Mouse (Mus musculus) right cerebral cortex, postnatal 4 days (tissue): ENCODE results near the gene Syt1.

Experiments used
- DNase-seq: peaks from one replicate; pipeline ENCODE4 v3.0.0-alpha.2; 2022

Gene Syt1

GRCm38 (mm10) chr10:108743759-108744158, 267.0 kb downstream of the Syt1 start:
- no peak for DNase-seq

- no peak for DNase-seq
These were observed 276.8 kb downstream of the Syt1 start for GRCm38 (mm10) chr10:108733982-108734381.

- DNase-seq: no peak
These were observed 281.8 kb downstream of the Syt1 start for GRCm38 (mm10) chr10:108728961-108729360.

DNA sequence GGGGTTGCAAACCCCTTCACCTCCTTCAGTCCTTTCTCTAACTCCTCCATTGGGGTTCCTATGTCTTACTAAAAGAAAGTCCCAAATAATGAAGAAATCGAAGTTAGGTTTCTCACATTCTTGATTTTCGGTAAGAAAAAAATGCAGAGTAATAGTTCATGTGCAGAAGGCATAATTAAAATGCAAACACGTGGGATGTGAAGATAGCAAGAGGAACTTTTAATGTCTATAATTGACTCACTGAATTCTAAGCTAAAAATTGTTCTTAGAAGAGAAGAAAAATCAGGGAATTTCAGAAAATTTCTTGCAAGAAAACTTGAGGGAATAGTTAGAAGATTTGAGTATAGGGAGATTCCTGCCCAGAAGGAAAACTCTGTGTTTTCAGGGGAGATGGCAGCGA, 284.4 kb downstream of the Syt1 start:
- DNase-seq: no peak

DNA sequence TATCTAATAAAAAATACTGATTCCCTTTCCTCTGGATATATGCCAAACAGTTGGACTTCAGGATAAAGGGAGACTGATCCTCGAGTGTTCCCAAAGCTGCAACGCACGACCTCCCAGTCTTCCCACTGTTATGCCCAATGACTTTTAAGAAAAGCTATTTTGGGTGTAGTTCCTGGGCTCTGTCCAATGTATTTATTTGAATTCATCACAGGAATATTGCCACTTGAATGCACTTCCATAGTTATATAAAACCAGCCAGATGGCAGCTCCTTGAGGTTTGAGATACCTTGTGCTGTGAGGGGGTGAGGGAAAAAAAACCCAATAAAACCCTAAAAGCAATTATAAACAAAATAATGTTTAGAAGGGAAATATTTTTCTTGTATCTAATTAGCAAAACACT, 285.9 kb downstream of the Syt1 start:
- no peak for DNase-seq

GRCm38 (mm10) chr10:108710514-108710913, 300.3 kb downstream of the Syt1 start:
- no peak for DNase-seq

DNA sequence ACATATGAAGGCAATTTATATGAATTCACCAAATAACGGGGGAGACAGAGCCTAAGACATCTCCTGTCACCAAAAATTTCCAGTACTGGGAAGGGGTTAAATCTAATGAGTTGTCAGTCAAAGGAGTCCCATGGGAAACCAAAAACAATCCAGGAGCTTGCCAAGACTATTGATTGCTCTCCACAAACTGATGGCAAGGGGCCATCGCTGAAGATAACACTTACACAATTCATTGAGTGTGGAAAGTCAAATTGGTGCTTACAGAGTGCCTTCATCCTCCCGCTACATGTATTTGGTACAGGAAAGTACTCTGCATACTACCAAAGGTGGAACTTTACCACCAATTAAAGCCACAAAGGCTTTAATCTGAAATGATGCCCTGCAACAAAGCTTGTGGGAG, 305.1 kb downstream of the Syt1 start:
- DNase-seq: no peak

- DNase-seq: no peak
These were observed 309.2 kb downstream of the Syt1 start for GRCm38 (mm10) chr10:108701361-108702128.

- no peak for DNase-seq
These were observed 310.8 kb downstream of the Syt1 start, which contains the start of gene Gm5136 for GRCm38 (mm10) chr10:108699946-108700345. Gene Gm5136, minus strand, starts transcription at chr10:108700160.

- DNase-seq: no peak
These were observed 313.7 kb downstream of the Syt1 start for GRCm38 (mm10) chr10:108697062-108697461.

GRCm38 (mm10) chr10:108690954-108691353, 319.8 kb downstream of the Syt1 start:
- no peak for DNase-seq

DNA sequence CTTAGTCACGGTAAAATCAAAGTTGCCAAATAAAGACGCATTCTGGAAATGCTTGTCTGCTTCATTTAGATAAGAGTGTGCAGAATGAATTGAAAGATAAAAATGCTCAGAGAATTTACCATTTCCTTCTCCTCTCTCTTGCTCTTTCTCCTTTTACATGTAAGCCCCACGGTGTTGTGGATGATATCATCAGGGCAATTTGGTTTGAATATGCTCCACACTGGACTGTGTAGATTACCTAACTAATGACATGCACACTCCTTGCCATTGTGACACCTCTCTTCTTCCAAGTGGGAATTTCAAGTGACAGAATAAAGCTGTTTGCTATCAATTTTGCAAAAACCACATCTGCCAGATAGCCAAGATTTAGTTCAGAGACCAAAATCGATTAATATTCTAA, 324.1 kb downstream of the Syt1 start:
- DNase-seq: no peak

DNA sequence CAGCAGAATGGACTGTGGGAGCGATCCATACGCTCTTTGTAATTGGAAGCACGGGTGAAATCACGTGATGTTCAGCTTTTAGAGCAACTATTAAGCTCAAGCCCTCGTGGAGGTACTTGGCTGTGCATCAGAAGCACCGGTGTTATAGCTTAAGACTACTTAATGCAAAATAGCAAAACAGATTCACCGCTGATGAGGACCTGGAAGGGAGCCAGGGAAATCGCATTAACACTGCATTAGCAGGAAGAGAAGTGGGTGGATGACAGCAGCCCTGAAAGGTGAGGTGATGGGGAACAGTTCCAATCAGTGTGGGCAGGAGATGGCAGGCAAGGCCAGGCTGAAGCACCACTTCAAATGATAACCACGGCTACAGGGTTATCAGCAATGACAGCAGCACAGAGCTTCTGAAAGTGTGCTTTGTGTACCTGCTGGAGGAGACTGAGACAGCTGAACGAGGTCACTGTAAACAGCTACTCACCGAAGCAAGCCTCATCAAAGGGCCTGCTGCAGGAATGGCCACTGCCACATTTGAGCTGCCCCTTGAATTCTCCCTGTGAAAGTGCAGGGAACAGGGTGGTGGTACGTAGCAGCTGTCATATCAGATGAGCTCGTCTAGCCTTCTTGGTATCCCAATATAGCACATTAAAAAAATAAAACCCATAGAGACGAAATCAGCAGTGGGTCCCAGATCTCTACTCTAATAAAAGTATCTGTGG, 330.9 kb downstream of the Syt1 start:
- no peak for DNase-seq

- DNase-seq: no peak
These were observed 333.7 kb downstream of the Syt1 start for GRCm38 (mm10) chr10:108677053-108677452.

GRCm38 (mm10) chr10:108668944-108669343, 341.8 kb downstream of the Syt1 start:
- no peak for DNase-seq

DNA sequence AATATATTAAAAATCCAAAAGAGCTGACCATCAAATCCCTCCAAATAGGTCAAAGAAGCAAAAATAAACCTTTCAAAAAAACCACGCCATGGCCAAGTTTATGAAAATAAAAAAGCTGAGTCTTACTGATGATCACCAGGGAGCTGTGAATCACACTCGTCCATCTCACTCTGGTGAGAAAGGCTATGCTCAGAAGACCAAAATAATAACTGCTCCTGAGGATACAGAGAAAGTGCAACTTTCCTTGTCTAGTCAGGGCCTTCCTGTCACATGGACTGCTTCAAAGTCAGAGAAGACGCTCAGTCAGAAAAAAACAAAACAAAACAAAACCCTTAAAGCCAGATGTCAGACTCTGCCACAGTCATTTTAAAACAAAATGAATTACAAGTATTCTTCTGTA, 350.5 kb downstream of the Syt1 start:
- DNase-seq: no peak

DNA sequence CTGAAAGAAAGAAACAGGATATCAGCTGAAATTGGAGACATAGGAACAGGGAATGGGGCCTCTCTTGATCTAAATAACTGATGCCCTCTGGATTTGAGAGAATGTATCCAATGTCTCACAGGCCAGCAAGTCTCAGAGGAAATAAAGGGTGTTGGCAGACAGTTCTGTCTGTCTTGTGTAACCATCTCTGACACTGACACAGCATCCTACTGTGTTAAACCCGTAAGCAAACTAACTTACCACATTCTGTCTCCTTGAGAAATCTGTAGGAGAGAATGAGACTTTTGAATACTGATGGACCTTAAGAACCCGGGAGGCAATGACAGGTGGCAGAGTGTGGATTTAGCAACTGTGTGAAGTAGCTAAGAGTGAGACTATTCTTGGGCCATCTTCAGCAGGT, 352.5 kb downstream of the Syt1 start:
- DNase-seq: no peak

DNA sequence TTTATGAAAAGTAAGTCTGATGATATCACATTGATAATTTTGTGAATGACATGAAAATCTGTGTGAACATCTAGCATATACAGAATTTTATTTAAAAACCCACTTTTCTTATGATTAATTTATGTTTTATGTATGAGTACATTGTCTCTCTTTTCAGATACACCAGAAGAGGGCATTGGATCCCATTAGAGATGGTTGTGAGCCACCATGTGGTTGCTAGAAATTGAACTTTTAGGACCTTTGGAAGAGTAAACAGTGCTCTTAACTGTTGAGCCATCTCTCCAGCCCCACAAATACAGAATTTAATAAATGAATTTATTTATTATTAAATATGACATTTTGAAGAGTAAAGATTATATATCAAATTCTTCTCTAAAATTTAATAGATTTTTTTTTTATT, 353.1 kb downstream of the Syt1 start:
- DNase-seq: no peak

DNA sequence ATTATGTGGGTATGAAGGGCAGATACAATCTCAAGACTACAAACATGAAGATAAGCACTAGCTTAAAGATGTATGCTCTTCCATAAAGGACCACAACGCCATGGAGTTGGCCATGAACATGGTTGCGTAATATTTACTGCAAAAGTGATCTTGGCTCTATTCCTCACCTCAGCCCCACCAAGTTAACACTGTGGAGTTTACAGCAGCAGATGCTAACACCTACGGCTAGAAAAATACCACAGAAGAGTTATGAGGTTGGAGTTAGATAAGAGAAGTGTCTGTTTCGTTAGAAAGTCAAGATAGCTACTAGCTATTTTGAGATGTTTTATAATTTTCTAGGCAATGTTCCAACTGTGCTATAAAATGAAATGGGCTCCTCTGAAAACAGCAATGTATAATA, 353.9 kb downstream of the Syt1 start:
- no peak for DNase-seq

DNA sequence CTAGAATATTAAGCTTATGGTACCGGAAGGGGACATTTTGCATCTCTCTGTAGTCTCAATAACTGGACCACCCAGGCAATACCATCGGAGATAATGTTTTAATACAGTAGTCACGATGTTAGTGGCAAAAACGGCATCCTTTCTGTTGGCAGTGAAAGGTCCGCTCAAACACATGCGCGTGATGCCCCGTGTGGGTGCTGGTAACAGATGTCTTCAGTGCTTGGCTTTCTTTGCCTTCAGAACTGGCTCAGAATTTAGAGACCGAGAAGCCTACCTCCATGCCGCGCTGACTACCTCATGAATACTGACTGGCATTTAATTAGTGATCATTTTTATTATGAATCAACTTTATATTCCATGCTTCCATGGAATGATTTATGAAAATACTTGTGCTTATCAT, 355.7 kb downstream of the Syt1 start:
- no peak for DNase-seq

DNA sequence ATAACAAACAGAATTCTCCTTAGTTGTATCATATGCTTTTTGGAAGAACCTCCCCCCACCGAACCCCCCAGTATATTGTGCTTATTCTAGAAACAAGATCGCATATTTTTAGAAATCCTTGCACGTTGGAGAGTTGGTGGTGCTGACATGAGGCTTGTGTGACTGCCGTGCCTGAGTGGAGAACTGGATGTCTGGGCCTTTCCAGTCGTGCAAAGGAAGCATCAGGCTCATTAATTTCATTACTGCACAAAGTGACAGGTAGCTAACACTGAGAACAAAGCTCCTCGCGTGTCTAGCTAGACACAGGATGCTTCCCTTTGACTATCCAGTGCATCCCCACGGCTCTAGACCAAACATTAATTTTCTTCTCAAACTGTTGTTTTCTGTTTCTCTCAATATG, 358.0 kb downstream of the Syt1 start:
- DNase-seq: no peak

DNA sequence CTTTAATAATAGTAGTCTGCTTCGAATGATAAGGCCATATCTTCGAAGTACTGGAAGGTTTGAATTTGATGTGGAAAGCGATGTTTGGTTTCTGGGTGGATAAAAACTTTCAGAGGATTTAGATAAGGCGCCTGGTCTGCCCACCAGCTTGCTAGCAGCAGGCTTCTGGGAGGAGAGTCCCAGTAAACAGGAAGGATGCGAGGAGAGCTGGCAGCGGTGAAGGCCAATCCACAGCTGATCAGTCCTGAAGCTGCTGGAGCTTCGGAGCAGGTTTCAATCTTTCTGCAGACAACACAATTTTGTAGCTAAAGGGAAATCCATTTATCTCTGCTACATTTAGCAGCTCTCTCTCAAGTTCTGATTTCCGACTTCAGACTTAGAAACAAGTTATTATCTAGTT, 358.7 kb downstream of the Syt1 start:
- no peak for DNase-seq

GRCm38 (mm10) chr10:108649174-108649573, 361.6 kb downstream of the Syt1 start:
- no peak for DNase-seq

DNA sequence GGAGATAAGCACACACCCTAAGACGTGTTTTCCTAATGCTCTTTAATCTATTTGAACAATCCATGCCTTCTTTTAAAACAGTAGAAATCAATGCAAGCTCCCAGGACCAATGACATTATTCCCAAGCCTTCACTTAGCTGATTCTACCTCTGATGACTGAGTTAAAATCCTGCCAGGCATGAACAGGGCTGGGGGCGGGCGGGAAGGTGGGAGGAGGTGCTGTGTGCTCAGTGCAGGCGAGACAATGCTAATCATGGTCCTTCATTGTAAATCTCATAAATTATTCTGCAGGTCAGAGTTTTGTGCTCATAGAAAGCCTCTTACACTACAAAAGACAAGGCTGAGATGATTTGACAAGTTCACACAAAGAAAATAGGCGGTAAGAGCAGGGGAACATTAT, 366.9 kb downstream of the Syt1 start:
- no peak for DNase-seq

DNA sequence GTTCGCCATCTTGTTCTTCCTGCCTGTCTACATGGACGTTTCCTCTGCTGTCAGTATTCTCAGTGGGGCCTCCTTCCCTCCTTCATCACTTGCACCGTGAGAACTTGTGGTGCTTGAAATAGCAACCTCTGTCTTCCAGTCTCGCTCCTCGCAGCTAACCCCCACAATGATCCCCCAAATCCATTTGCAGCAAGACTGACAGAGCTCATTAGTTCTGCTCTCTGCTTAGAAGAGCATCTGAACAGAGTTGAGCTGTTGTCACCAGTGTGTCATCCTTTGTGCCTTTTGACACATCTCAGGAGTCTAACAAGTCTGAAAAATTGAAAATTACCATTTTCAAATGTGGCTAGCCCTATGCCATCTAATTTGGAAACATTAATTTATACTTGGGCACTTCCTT, 372.7 kb downstream of the Syt1 start:
- no peak for DNase-seq
